Mouse (Mus musculus) G1E (cell line): ENCODE data around the gene Nlrc5. TPM values are rescaled to one million over a fixed set of nuclear protein-coding genes. Genes with fewer than 3 reads are reported as not detected.

Experiments
- ATAC-seq: 2 replicates; pipeline ENCODE4 v1.8.0; 2016; ENCODE audit warnings: mild to moderate bottlenecking; ENCODE audit not compliant: insufficient number of reproducible peaks, poor library complexity, low FRiP score, severe bottlenecking; ENCODE audit errors: extremely low read depth
- DNase-seq: peaks from one replicate; pipeline ENCODE4 v3.0.0; 2012; ENCODE audit warnings: low spot score
- H3K27me3 ChIP-seq: 2 replicates; pipeline ENCODE4 v1.6.1; 2012; ENCODE audit warnings: mild to moderate bottlenecking, low read length, inconsistent platforms; ENCODE audit not compliant: insufficient read depth
- H3K36me3 ChIP-seq: replicated peaks from 2 replicates; pipeline ENCODE3; 2012; ENCODE audit warnings: mild to moderate bottlenecking, inconsistent platforms
- H3K4me1 ChIP-seq: 2 replicates; pipeline ENCODE4 v1.6.1; 2012; ENCODE audit warnings: low read depth, low read length, inconsistent platforms, mixed read lengths; ENCODE audit not compliant: insufficient read depth
- H3K4me3 ChIP-seq: 2 replicates; pipeline ENCODE4 v1.5.1; 2012; ENCODE audit warnings: low read depth, mild to moderate bottlenecking, inconsistent platforms, low read length, moderate library complexity, mixed read lengths
- H3K9me3 ChIP-seq: replicated peaks from 2 replicates; pipeline ENCODE4 v1.6.1; 2012; ENCODE audit warnings: inconsistent platforms
- CTCF ChIP-seq: IDR thresholded peaks from 2 replicates; pipeline ENCODE4 v1.5.1; 2012; ENCODE audit warnings: low read depth, low read length, inconsistent platforms, mixed read lengths
- GATA1 ChIP-seq: IDR thresholded peaks from 2 replicates; pipeline ENCODE4 v1.6.1; 2012; ENCODE audit warnings: borderline replicate concordance, low read length, inconsistent platforms, mixed read lengths
- GATA2 ChIP-seq: IDR thresholded peaks from 2 replicates; pipeline ENCODE4 v1.6.1; 2012; ENCODE audit warnings: low read depth, low read length, inconsistent platforms, borderline replicate concordance
- POLR2AphosphoS5 ChIP-seq: IDR thresholded peaks from 2 replicates; pipeline ENCODE4 v1.6.1; 2012; ENCODE audit warnings: low read depth, low read length, inconsistent platforms; ENCODE audit not compliant: insufficient replicate concordance
- TAL1 ChIP-seq: conservative IDR thresholded peaks from 2 replicates; pipeline ENCODE4 v1.6.1; 2012; ENCODE audit warnings: low read depth, low read length, inconsistent platforms, mixed read lengths
- polyA plus RNA-seq: library from polyadenylated mRNA; stranded (reverse); fragments of >175 nt; gene quantifications from 2 replicates; pipeline ENCODE4 v1.2.3, GENCODE M21; 2012
- total RNA-seq, 2 experiments: library from RNA; stranded (forward) in 1 of 2; stranded (reverse) in 1 of 2; fragments of 200-1000 nt in 1 of 2; fragments of >200 nt in 1 of 2; fragmentation: Nextera tagmentation in 1 of 2; gene quantifications; 2 replicates each; pipeline ENCODE4 v1.2.3; 2014 to 2017

Nlrc5 gene
- total and polyA plus RNA-seq, 3 experiments: 0.02 to 1.2 TPM; not detected in 1

DNA sequence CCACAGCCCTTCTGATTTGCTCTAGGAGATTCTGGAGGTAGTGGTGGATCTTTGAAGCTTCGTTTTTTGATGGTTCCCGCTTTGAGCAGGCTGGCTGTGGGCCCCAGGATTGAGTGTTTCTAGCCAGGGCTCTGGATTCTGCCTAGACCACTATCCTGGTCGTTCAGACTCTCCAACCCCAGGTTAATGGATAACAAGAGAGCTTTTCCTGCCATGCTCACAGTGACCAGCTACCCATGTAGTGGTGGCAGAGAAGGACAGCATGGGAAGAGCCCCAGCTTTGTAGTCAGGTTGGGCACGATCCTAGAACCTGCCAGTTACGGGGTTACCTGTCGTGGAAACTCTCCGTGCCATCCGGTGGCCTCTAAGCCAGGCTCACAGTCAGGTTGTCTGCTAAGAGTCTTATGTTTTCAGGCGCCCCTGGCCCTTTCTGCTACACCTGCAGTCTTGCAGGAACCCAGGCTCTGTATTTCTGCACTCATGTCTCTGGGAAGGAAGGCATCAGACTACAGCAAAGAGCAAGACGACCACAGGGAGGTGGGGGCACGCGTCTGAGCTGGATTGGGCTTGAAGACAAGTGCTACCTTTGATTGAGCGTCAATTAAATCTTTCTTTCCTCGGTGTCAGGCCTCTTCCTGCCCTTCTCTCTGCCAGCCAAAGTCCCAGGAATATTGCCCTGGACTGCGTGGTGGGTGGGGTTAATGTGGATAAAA is 132.4 kb downstream of the Nlrc5 start:
- no peak for DNase-seq
- H3K4me3 ChIP-seq: no peak overlapping the region
- peaks cover 57% of the 10 kb centered on the region for H3K27me3 ChIP-seq
- H3K9me3 ChIP-seq: no peaks in the 10 kb centered on the region
- ATAC-seq: no peak
- peaks cover 20% of the 10 kb centered on the region for H3K4me1 ChIP-seq
- no peak for TF ChIP-seq CTCF
- no peak for TF ChIP-seq TAL1
- no peak for TF ChIP-seq GATA2
- no peak for TF ChIP-seq GATA1
- TF ChIP-seq POLR2AphosphoS5: no peak
- no peaks in the 10 kb centered on the region for H3K36me3 ChIP-seq

DNA sequence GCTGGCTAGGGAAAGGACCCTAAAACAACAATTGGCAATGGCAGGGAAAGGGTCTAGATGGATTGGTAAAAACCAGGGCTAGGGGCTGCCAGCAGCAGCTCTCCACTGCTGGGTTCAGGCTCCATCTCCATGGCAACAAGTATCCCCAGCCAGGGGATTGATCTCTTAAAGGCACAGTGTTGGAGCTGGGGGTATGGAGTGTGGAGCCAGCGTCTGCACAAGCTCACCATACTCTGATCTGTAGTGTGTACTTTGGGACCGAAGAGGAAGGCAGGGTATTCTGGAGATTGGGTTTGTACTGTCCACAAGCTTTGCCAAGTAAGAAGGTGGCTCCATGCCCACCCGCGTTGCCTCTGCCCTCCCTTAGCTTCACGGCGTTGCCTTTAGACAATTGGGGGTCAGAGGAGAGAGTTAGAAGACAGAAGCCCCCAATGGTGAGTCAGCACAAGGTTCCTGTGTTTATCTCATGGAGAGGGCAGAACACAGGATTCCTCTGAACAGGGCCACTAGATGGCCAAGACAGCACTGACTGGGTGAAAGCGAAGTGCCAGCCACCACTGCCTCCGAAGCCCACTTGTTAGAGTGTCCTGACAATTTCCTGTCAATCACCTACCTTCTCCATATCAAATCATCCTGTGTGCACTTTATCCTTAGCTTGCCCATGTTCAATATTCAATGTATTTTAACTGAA is 133.1 kb downstream of the Nlrc5 start:
- Histone ChIP-seq H3K9me3 (no peaks in the 10 kb centered on the region), H3K36me3 (peaks cover 5% of the 10 kb centered on the region), H3K4me3 (no peak overlapping the region), H3K27me3 (peaks cover 53% of the 10 kb centered on the region), H3K4me1 (peaks cover 20% of the 10 kb centered on the region)
- ATAC-seq (no peak), DNase-seq (no peak)
- TF ChIP-seq POLR2AphosphoS5 (no peak), TAL1 (no peak), GATA1 (no peak), CTCF (no peak)

DNA sequence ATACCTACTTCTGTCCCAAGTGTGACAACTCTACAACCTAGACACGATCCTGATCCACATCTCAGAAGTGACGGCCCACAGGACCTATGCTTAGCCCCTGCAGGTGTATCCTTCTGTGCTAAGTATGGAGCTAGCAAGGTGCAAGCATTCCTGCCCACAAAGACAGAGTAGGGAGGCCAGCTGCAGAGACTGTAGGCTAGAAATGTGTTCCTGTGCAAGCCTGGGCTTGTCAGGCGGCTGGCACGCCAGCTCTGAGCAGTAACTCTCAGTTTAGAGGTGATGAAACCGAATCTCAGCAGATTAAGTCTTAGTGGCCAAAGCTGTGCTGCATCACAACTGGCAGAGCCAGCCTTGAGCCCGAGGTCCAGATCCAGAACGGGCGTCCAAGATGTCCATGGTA is 133.9 kb downstream of the Nlrc5 start:
- DNase-seq: no peak
- Histone ChIP-seq H3K4me3 (no peak overlapping the region), H3K27me3 (peaks cover 45% of the 10 kb centered on the region), H3K9me3 (no peaks in the 10 kb centered on the region), H3K4me1 (peaks cover 20% of the 10 kb centered on the region), H3K36me3 (peaks cover 10% of the 10 kb centered on the region)
- TF ChIP-seq GATA1: no peak
- no peak for TF ChIP-seq GATA2
- TF ChIP-seq POLR2AphosphoS5: no peak
- TF ChIP-seq CTCF: no peak
- no peak for TF ChIP-seq TAL1
- no peak for ATAC-seq

DNA sequence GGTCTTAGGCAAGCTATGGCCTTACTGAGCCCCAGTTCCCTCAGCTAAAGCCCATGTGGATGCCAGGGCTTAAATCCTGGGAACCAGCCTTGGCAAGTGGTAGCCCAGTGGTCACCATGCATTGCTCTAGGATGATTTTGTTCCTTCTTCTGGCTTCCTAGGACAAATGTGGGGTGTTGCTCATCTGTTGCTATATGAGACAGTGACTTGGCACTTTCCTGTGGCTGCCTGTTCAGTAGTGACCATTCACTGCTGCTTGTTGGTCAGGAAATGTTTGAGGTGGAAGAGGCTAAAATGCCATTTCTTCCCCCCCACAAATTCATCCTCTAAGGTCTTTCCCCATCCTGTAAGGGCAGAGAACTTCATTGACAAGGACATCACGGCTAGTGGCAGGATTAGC is 135.3 kb downstream of the Nlrc5 start:
- no peak for TF ChIP-seq GATA1
- no peak for TF ChIP-seq CTCF
- no peak for TF ChIP-seq TAL1
- no peak for TF ChIP-seq POLR2AphosphoS5
- no peak for TF ChIP-seq GATA2
- Histone ChIP-seq H3K4me3 (no peak overlapping the region), H3K9me3 (no peaks in the 10 kb centered on the region), H3K27me3 (peaks cover 33% of the 10 kb centered on the region), H3K36me3 (peaks cover 23% of the 10 kb centered on the region), H3K4me1 (peaks cover 20% of the 10 kb centered on the region)
- DNase-seq (no peak), ATAC-seq (no peak)

DNA sequence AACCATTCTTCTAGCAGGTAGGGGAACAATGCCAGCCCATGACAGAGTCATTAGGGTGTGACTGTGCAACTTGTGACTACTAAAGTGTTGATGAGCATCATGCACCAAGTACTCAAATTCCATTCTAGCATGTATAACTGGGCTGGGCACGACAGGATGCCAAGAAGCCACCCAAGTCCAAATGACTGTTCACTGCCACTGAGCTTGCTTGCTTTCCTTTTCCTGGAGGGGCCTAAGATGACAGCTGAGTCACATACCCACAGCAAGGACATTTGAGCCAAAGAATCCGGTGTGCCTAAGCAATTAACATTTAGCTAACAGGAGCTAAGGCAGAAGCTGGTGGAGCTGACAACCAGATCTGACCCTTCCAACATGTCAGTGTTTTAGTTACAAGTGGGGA is 137.7 kb downstream of the Nlrc5 start:
- DNase-seq (no peak), ATAC-seq (no peak)
- no peak for TF ChIP-seq GATA2
- no peak for TF ChIP-seq POLR2AphosphoS5
- no peak for TF ChIP-seq TAL1
- Histone ChIP-seq H3K36me3 (peaks cover 47% of the 10 kb centered on the region), H3K4me1 (peaks cover 20% of the 10 kb centered on the region), H3K4me3 (no peak overlapping the region), H3K9me3 (no peaks in the 10 kb centered on the region), H3K27me3 (peaks cover 12% of the 10 kb centered on the region)

DNA sequence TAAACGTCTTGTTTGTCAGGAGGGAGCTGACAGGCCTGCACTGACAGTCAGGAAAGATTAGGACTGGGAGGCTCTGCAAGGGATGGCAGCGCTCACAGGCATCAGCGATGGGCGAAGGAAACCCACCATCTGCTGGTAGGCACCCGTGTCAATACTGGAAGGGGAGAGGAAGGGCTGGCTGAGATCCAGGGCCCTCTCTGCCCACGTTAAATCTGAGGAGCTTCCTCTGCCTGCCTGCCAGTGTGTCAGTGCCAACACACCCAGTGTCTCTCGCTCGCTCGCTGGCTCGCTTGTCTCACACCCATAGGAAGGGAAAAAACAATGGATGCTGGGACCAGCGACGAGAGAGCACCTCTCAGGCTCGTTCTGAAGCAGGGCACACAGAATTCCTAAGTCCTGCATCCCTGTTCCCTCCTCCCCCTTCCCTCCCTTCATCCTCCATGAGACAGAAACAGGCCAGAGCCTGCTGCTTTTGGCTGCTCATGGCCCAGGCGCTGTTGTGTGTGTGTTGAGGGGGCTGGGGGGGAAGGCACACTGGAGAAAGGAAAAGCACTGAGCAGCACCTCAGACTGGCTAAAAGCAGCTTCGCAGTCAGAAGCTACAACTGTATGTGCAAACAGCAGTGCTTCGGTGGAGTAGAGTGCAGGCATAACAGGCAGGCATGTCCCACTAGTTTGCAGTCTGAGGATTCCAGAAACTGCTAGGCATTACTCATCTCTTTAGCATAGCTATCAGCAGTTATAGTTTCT is 140.2 kb downstream of the Nlrc5 start:
- TF ChIP-seq TAL1 (no peak), GATA1 (no peak), GATA2 (no peak), CTCF (no peak), POLR2AphosphoS5 (no peak)
- peaks cover 72% of the 10 kb centered on the region for H3K36me3 ChIP-seq
- DNase-seq: no peak
- peaks cover 6% of the 10 kb centered on the region for H3K4me1 ChIP-seq
- H3K9me3 ChIP-seq: no peaks in the 10 kb centered on the region
- ATAC-seq: no peak
- H3K27me3 ChIP-seq: 0 out of 2 replicates have a peak, but pooled peaks cover 1% of the 10 kb centered on the region
- no peak overlapping the region for H3K4me3 ChIP-seq
